Mouse (Mus musculus): Measurements from ENCODE around the gene Tmsb4x.

Gene Tmsb4x

DNA sequence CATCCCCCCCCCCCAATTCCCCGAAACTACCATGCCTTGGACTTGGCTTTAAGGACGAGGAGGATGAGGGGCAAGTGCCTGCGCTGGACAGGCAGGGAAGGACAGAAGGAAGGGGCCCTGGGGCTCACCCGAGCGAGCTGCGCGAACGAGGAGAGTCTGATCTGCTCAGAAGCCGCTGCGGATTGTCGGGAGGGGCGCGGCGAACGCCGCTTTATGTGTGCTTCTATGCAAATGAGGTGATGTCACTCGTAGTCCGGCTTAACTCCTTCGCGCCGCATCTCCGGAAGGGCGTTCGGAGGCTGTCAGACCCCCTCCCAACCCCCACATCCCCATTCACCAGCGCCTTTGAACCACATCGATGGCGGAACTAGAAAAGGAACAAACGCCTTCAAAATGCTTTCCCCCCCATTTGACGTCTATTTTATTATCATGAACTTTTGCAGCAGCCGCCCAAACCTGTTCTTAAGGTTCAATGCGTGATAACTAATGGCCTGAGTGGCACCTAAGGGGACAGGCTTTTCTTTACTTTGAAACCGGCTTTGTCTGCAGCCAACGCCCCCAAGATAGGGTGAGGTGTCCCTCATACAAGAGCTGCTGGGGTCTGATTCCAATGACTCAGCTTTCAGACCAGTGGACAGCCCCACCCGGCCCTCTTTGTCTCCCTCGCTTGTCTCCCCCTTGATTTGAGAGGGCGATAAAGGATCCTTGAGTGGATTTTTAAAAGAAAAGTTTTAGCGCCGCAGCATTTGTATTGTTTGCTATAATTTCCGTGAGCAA is at the start of gene Tmsb4x:
Gene Tmsb4x, minus strand, starts transcription at position 338 of the 777 bp plus-strand sequence.
- peak; percentile 59 to 66 for DNase-seq (ENCODE audit: low spot score in 2 of 2)

DNA sequence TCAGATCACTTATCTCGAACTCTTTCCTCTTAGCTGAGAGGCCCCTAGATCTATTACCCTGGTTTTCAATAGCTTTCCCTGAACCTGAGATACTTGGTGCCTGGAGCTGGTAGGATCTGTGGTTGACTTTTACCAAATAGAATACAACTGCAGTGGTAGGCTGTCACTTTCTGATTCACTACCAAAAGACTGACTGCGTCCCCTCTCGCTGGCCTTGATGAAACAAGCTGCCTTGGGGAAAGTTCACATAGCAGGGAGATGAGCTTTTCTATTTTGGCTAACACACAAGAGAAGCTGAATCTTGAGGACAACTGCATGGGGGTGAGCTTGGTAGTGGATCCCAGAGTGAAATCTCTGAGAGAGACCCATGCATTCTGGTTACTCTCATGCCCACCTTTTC is 32.6 kb upstream of the Tmsb4x start:
- DNase-seq (ENCODE audit: low spot score in 2 of 2) = no peak

DNA sequence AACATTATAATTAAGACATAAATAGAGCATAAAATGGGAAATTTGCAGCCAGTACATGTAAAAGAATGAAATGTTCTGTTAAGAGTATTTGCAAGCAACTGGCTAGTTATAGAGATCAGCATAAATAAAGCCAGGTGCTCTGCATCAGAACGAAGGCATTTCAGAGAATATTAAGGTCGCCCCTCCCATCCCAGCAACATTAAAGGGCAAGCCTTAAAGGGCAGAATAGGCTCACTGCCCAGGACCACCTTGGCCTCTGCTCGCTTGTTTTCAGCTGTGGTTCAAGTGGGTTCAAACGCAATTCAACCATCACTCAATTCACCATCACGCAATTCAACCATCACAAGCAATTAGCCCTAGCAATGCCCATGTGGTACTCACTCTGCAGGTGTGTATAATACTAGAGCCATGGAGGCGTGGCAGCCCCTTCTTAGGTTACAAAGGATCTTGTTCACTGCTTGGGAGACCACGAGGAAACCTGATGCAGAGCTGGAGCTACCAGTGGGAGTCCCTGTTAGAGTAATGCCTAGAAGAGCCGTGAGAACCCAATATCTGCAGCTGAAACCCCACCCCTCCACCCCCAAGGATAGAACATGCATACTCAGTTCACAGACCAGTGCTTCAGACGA is 30.3 kb upstream of the Tmsb4x start:
- no peak for DNase-seq (ENCODE audit: low spot score in 2 of 2)

DNA sequence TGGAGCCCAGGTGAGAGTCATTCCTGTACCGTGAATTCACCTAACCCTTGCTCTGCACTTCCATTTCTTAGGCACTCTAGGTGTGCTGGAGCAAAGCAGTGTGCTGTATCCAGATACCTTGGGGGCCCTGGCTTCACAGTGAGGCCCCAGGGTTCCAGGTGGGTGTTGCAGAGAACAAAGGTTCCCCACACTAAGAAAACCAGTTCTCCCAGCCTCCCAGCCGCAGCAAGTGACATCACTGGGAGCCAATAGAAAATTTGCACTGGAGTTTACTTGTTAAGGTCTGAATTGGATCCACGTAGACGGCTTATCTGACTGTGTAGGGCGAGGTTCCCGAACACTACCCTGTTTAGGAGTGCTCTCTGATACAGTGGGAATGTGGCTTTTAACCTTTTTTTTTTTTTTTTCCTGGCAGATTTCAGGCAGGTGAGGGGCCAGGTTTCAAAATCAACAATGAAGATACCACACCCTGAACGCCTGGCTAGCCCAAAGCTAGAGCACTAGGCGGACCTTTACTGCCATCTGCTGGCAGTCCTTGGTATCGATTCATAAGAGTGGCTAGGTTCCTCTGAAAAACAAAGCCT is 24.1 kb upstream of the Tmsb4x start:
- peak; percentile 54 to 55 for DNase-seq (ENCODE audit: low spot score in 2 of 2)

DNA sequence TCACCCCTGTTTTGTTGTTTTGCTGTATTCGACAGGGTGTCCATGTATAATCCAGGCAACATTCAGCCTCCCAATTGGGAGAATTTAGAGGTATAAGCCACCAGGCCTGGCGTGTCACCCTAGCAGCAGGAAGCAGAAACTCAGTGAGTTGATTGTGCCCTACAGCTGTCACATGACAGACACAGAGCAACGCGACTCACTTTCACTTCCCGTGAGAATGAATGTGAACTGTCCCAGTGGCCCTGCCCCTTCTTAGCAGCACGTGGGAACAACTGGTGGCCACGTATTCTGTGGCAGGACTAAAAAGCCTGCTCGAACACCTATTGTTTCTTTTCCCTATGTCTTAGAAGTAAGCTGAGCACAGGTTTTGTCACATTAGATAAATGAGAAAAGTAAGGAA is 22.0 kb upstream of the Tmsb4x start:
- DNase-seq (ENCODE audit: low spot score in 2 of 2) = no peak

DNA sequence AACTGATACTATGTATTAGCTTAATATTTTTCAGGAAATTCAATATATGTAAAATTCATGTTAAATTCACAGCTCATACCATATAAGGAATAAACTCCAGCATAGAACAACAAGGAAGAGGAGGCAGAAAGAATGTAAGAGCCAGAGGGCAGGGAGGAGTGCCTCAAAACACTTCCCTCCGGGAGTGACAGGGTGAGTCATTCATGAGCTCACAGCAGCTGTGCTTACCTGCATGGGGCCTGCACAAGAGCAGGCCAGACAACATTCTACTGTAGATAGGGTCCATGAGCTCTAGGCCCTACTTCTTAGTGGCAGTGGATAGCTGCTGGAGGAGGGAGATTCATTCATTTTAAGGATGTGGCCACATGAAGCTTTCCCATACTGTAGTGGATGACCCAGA is 20.7 kb upstream of the Tmsb4x start:
- no peak for DNase-seq (ENCODE audit: low spot score in 2 of 2)

DNA sequence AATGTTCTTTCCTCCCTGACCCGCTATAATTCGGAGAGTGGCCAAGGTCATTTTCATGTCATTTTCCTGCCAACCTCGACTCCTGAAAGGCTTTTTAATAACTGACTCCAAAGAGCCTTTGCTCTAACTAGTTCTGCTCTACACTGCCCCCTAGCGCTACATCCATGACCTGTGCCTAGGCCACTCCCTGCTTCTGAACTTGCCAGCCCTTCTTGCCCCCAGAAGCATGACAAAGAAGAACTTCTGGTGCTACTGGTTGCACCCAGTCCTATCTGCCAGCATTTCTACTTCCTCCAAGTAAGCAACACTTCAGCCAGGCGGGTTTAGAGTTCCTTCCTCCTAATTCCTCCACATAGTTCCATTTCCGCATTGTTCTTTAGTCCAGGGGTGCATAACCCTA is 20.1 kb upstream of the Tmsb4x start:
- no peak for DNase-seq (ENCODE audit: low spot score in 2 of 2)

DNA sequence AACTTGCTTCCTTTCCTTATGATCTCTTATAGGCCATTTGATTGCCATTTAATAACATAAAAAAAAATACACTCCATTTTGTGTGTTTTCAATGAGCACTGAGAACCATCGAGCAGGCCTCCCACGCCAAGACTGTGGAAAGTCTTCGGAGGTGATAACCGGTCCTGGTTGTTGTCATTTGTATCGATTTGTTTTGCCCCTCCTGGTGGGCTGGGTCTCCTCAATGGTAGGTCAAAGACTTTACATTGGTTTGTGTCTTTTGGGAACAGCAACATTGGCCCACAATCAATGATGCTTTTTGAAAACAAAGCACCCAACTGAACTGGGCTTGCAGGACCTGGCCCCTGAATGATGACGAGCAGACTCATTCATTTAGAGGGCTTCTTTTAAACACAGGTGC is 18.6 kb upstream of the Tmsb4x start:
- DNase-seq (ENCODE audit: low spot score in 2 of 2) = no peak

DNA sequence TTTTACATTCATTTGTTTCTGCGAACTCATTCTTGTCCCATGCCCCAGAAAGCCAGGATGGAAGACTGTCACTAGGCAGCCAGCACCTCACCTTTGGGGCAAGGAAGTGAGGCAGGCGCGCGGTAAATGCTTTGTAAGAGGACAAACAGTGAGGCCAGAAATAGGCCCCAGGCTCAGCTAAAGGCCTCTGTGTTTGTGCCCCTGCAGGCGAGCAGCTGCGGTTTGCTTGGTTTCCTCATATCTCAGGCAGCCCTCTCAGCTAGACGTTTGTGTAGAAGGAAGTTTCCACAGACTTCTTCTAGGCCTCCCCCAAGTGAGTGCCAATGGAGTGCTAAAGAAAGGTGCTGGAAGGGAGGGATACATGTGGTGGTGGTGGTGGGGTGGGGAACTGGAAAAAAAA is 18.0 kb upstream of the Tmsb4x start:
- no peak for DNase-seq (ENCODE audit: low spot score in 2 of 2)

DNA sequence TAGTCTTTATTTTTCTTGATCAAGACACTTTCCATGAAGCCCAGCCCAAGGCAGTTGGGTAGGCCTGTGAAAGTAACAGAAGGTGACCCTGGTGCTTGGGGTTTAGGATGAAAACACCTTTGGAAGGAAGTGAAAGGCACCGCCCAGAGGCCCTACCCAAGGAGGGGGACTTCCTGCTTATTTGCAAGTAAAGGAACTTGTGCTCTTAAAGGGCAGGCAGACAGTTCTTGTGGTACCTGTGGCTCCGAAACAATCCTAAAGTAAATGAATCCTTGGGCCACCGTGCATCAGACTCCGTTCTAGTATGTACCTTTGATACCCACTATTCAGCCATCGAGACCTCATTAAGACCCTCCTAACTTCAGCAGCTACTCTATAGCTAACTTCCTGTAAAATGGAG is 17.5 kb upstream of the Tmsb4x start:
- DNase-seq (ENCODE audit: low spot score in 2 of 2) = no peak

DNA sequence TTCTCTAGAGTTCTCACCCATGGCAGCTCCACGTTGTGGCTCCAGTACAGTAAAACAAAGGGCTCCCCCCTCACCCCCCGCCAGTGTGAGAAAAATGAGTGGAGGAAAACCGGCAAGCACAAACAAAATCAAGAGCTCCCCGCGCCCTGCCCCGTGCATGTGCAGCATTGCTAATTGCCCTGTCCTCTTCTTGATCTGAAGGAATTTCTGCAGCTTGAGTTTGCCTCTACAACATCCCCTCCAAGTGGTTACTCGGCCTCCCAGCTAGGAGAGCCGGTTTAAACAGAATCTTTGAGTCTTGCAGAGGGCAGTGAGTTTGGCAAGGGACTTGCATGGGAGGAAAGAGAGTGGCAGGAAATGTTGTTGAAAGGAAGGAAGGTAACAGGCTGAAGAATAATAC is 3.6 kb upstream of the Tmsb4x start:
- no peak for DNase-seq (ENCODE audit: low spot score in 2 of 2)

DNA sequence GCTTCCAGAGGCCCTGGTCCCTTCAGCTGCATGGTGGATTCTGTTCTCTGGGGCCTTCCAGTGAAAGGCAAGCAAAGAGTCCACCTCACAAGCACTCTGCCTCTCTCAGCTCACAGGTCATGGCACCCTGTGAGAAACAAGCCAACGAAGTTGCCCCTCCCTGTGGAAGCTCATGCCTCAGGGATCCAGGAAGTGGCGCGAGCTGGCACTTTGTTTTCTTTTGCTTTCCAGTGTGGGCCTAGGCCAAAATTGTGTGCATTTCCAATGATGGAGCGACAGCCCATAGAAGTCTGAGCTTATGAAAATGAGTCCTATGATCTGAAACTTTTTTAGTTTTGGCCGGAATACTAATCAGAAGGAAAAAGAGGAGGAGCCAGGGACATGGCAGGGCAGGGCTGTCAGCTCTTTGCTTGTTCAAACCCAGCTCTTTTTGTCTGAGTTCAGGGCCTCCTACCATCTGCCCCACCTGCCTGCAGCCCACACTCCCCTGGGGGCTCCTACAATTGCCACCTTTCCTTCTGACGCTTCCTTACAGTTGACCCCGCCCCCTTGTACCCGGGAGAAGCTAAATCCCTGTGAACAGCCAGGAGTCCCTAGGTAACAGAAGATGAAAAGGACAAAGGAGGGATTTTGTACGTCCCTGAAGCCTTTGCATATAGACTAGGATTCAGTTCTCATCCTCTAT is 2.9 kb upstream of the Tmsb4x start:
- no peak for DNase-seq (ENCODE audit: low spot score in 2 of 2)

DNA sequence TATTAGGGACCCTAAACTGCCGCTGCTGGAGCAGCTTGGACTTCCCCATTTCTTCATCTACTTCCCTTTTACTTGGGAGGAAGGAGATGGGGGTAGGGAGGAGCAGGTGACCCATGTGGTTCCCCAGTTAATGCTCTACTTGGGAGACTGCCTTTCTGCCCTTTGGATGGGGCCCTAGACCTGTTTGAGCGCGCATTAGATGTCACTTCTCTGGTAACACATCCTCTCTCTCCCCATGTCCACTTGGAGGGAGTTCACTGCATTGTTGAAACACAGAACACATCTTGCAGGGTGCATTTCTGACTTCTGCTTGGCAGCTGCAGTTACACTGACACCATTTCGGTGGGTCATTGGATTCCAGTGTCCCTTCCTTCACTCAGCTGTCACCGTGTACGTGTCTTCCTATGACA is 1.2 kb upstream of the Tmsb4x start:
- DNase-seq (ENCODE audit: low spot score in 2 of 2) = no peak

DNA sequence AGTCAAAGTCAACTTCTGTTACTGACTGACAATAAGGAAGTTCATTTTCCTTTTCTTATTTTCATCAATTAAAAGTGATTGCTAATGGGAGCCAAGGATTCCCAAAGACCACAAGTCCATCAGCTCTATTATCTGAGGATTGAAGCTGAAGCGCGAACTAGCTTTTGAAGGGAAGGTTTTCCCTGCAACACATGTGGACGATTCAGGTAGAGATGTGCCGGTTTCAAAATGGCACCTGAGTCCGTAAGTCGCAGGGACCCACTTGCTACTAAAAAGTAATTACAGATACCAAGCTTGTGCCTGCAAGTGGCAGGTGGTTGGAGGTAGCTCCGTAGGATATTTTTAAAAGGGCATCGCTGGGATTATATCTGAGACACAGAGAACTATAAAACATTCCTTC is 713 bp upstream of the Tmsb4x start:
- DNase-seq (ENCODE audit: low spot score in 2 of 2) = no peak

DNA sequence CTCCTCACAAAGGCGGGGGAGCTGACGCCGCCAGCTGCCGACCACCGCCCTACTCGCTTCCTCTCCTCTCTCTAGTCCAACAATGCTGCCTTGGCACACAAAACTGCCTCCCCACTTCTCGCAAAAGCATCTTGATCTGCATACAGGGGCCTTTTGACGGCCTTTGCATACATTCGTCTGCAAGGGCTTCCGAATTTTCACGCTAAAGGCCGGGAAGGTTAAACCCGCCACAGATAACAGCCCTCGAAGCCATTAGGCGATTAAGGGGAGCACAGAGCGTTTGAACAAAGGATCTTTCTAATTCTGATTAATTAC is 652 bp downstream of the Tmsb4x start:
- no peak for DNase-seq (ENCODE audit: low spot score in 2 of 2)

DNA sequence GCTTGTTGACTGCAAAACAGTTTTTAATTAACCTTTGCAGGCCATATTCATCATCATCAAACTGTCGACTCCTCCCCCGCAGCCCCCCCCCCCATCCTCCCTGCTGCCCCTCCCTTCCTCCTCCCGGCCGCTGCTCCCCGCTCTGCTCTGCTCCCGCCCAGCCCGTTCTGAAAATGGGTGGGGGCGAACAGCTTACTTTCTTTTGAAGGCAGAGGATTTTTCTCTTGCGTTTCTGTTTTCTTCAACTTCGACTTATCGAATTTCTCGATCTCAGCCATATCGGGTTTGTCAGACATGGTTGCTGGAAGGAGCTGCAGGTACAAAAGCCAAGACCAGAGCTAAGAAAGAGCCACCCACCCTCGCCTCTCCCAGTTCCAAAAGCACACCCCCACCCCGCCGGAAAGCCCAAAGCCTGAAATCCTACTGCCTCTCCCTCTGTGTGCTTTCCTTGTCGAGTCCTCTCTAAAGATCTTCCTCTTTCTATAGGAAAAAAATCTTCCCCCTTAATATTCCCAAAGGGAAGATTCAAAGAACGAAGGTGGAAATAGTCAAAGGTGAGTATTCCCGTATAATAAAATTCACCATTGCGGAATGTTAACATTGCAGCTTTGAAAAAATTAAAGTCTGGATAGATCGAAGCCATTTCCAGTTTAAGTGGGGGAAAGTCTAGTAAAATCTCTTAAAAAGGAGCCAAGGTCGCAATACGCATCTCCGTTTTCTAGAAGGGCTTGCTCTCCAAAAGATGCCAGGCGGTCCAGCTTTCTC is 1.2 kb downstream of the Tmsb4x start:
- DNase-seq (ENCODE audit: low spot score in 2 of 2) = no peak

DNA sequence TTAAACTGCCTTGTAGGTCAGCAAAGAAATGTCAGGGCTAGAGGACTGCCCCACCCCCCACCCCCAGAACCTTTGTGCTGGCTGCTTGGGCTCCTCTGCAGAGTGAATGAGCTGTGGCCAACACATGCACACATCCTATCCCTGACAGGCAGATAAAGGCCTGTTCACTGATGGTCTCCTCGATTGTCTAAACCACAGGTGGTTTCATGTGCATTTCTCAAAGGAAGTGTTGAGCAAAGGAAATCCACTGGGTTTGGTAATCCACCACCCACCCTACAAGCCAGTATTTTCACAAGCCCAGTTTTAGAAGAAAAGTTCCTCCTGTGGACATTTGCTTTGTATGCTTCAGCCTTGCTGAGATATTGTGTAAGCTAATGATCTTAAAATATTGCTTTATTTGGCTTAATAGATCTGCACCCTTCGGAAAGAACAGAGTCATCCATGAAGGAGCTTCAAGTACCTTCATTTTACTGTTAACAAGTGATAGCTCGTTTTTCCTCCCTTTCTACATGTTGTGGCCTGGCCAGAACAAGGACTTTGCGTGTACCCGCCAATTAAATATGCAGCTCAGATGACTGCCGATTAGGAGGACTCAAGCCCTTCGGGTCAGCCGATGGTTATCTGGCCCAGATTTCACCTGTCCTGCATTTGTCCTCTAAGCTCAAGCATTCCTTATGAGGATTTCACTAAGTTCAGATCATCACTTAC is 3.1 kb downstream of the Tmsb4x start:
- DNase-seq (ENCODE audit: low spot score in 2 of 2) = no peak

DNA sequence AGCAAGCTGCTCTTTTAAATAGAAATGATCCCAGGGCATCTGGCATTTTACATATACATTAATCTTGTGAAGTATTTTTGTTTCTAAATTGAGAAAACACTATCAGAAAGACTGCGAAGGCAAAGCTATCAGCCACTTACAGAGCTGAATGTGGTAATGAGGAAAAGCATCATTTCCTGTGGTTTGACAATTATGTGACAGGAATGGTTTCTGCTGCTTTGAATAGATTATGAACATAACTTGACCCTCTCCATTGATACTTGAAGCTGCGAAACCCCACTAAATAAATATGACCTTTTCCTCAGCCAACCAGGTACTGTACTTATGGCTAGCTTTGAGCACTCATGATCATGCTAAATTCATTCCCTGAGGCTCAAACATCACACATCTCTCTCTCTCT is 7.8 kb downstream of the Tmsb4x start:
- DNase-seq (ENCODE audit: low spot score in 2 of 2) = no peak

DNA sequence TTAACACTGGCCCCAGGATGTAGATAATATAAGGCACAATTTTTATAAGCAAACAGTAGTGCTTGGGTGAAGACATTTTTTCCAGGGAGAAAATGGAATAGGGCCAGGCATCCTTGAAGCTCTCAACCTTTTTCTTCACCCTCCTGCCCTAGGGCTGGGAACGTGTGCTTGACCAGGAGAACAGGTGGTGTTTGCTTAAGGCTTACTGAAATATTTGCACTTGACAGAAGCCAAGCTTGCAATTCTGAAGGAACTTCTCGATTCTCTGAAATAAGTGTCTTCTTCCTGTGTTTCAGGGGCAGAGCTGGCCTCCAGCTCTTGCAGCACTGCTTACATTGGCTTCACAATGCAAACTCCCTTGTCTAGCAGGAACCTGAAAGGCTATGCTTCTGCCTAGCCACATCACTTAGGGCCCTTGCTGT is 13.9 kb downstream of the Tmsb4x start:
- DNase-seq (ENCODE audit: low spot score in 2 of 2) = no peak

DNA sequence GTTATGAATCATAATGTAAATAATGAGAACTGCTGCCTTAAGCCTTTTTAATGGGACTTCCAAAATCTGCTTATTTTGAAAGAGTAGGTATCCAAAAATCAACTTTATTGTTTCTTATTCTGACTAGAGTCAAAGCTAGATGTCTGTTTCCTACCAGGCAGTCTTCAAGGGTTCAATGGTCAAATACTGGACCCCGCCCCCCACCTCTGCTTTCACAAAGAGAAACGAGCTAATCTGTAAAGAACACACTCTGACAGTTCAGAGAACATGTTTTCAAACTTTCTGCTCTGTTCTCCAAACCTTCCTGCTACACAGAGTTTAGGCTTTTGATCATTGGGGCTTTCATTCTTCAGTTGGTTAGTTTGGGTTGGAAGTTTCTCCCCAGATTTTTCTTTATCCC is 22.8 kb downstream of the Tmsb4x start:
- DNase-seq (ENCODE audit: low spot score in 2 of 2) = no peak

DNA sequence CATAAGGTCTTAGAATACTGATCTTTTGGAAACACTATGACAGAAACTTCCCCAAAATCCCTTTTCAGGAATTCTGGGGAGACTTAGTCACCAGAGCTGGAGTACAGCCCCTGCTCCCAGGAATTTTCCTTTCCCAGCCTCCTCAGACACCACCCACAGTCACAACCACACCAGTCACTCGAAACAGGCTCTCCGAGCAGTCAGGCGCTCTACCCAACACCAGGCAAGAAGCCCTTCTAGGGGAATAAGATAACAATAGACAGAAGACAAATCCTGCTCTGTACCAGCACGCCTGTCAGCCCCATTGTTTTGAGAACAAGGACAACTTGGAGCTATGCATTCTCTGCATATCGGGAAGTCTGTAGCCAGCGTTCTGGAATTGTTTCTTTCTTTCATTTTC is 25.6 kb downstream of the Tmsb4x start:
- DNase-seq (ENCODE audit: low spot score in 2 of 2) = no peak

DNA sequence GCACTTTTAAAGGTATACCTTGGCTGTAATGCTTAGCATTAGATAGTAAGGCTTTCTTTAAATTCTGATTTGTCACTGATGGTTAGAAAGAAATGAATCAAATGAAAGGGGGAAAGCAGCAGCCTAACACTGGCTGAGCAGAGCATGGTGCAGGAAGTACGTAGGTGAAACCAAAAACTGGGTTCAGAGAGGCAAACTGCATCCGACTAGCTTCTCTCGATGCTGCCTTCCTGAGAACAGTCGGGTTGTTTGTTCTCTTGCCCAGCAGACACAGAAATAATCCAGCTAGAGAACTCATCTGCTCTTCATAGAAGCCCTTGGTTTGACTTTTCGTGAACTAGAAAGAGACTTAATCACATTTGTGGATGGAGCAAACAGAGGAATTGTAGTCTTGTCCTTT is 26.7 kb downstream of the Tmsb4x start:
- DNase-seq (ENCODE audit: low spot score in 2 of 2) = no peak
